In the genomic region with DNA sequence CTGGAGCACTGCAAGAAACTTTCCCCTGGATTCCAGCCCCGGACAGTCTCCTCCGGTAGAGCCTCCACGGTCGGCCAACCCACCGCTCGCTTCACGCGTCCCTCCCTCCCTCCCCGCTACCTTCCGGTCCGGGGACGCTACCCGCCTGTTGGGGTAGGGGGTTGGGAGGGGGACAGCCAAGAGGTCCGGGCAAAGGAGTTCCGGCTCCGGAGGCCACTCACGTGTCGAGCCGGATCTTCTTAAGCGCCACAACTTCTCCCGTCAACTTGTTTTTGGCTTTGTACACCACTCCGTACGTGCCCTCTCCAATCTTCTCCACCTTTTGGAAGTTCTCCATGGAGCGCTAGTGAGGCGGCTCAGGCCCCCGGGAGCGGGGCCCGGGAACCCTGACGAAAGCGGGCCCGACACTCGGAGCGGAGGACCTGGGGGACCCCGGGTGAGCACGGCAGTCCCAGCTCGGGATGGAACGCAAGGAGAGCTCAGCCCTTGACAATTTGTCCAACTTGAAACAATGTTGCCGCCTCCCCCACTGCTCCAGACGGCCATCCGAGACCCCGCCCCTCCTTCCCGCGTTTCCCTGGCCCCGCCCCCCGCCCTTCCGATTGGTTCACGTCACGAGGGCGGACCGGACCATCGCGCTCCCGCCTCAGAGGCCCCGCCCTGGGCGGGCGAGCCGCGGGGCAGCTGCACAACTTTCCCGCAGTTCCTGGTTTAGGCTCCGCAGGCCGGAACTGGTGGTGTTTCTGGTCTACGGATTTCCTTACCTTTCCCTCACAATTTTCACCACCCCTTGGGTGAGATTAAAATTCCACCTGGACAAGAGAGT, we compare ENCODE assay signal across 8 mouse cellular contexts. TPM values are rescaled to one million over a fixed set of nuclear protein-coding genes. Genes with fewer than 3 reads are reported as not detected.
DNase-seq lines count a peak whose midpoint lies in the region; ATAC-seq and TF ChIP-seq lines count a peak whose summit lies in the region.

Cdk2 (minus strand) TSS at position 541 of the 826 bp plus-strand sequence.

- no peak for TF ChIP-seq CTCF in cortical plate, adult 2 months (IDR thresholded peaks at IDR 0.05; ENCODE audit: extremely low read depth, insufficient read depth, low read length)

- peak within 1 kb of the TSS; percentile 74 for H3K4me3 ChIP-seq in cortical plate, adult 2 months (ENCODE audit: insufficient read depth, low read length)

- ATAC-seq in activated CD4-positive, CD25-positive, alpha-beta regulatory T cell, adult 4 months, result peak; percentile 76
- peak; percentile 86 for ATAC-seq in megakaryocyte-erythroid progenitor cell, adult 5-6 weeks (replicated peaks; ENCODE audit: low FRiP score, low TSS enrichment, poor library complexity, severe bottlenecking)

- DNase-seq in gastrocnemius, postnatal 10 days, result peak; percentile 92
- peak; percentile 95 for DNase-seq in induced T-regulatory cell, adult 2 months (ENCODE audit: low read depth)
- peak; percentile 80 to 96 for DNase-seq in left cerebral cortex, postnatal 10 days (ENCODE audit: extremely low spot score in 1 of 2, low spot score in 2 of 2)
- DNase-seq in right cerebral cortex, postnatal 25 days, result peak; percentile 84
- peak; percentile 92 to 94 for DNase-seq in urinary bladder, postnatal 4 days (ENCODE audit: low spot score in 2 of 2)

- H3K27ac ChIP-seq in cortical plate, adult 2 months (ENCODE audit: insufficient read depth, low read length), result no peak within 1 kb of the TSS

- intact Hi-C loops in left cerebral cortex, postnatal 10 days (cut with DNase I), result loop anchor here (5.0 kb wide), 1 partner anchor 38 kb away; the partner anchor contains the start of gene Dgka

- H3K4me1 ChIP-seq in cortical plate, adult 2 months (ENCODE audit: control insufficient read depth, insufficient read depth, low read length), result no peaks in the 10 kb centered on the region

- TF ChIP-seq POLR2A in cortical plate, adult 2 months (IDR thresholded peaks at IDR 0.05; ENCODE audit: extremely low read depth, insufficient read depth, low read length), result peak; percentile 42; the same call in 1 of the 2 replicates

RNA-seq across cellular contexts. Expression of gene Cdk2, which starts in this region (rescaled TPM):
- 10 to 100 TPM; 24.0 to 29.2 TPM for polyA plus RNA-seq in activated CD4-positive, CD25-positive, alpha-beta regulatory T cell, adult 4 months (2017; shearing (Covaris generic))
- 4.5 and 4.6 TPM in 2 replicates for polyA plus RNA-seq in cortical plate, adult 2 months (2012; rRNA removed)
- 10 to 100 TPM; 14.0 to 18.8 TPM for total RNA-seq in gastrocnemius, postnatal 10 days (2021)
- total RNA-seq in left cerebral cortex, postnatal 10 days (2021), result 1 to 10 TPM; 4.3 to 4.7 TPM
- total RNA-seq in megakaryocyte-erythroid progenitor cell, adult 5-6 weeks (2014; fragmentation: Nextera tagmentation), result 68.6 and 94.9 TPM in 2 replicates
- 46.7 and 66.1 TPM in 2 replicates for total RNA-seq in megakaryocyte-erythroid progenitor cell, adult 5-6 weeks (2017)
